Mouse (Mus musculus): ENCODE results near the gene Tmem138. TPM values are rescaled to one million over a fixed set of nuclear protein-coding genes. Genes with fewer than 3 reads are reported as not detected.
A peak's percentile ranks its signal among the peaks of the same experiment; 100 is the strongest.

Tmem138 gene
- 43.8 and 52.4 TPM in 2 replicates for polyA plus RNA-seq (2016; fragmentation: Nextera tagmentation; extraction: Ambion mirVana)

DNA sequence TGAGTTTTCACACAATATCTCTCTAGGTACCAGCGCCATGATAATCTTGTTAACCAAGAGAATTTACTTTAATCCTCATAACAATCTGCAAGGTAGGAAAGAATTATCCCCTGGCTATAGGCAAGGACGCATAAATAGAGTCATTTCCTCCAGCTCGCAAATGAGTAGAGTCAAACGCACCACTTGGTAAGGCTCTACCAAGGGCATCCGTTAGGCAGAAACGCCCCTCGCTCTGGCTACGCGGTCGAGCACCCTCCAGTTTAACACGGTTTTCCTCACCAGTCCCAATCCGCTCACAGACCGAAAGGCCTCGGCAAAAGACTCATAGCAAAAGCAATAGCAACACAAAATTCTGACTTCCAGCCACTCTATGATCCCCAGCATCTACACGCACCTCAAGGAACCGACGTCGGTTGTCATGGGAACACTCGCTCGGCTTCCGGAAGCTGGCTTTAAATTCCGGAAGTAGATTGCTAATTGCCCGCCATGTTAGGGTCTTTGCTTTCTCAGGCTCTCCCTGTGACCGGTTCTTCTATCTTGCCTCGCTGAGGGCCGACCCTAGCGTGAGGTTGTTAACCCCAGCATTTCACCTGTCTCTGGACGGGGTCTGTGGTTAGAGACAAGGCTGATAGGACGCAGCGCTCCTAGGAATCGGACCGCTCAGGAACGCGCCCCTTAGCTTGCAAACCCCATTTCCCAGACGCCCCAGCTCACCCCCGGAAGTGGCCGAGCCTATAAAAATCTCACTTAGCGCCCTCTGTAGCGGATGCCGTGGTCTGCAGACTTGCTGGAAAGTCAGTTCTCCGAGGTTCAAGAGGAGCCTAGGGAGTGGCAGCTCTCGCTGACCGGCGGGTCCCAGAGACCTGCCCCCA lies at the start of gene Tmem138, which contains the start of gene Cyb561a3:
TSS of gene Tmem138 (minus strand) at position 673 of the 872 bp plus-strand sequence.
TSS of gene Cyb561a3 (plus strand) at position 483 of the 872 bp plus-strand sequence.
- Histone ChIP-seq H3K9me3 (replicated peaks) (no peaks in the 10 kb centered on the region), H3K27ac (peak within 1 kb of the TSS; percentile 94), H3K4me1 (peaks cover 13% of the 10 kb centered on the region), H3K4me3 (peak within 1 kb of the TSS; percentile 68), H3K27me3 (no peaks in the 10 kb centered on the region), H3K36me3 (peaks cover 24% of the 10 kb centered on the region), H3K4me2 (replicated peaks) (peak within 1 kb of the TSS; percentile 83), H3K9ac (peak within 1 kb of the TSS; percentile 72)
- under 1% methylated on average over 44 of the region's 44 CpGs for WGBS
- peak; percentile 97 for ATAC-seq (ENCODE audit: low FRiP score)

DNA sequence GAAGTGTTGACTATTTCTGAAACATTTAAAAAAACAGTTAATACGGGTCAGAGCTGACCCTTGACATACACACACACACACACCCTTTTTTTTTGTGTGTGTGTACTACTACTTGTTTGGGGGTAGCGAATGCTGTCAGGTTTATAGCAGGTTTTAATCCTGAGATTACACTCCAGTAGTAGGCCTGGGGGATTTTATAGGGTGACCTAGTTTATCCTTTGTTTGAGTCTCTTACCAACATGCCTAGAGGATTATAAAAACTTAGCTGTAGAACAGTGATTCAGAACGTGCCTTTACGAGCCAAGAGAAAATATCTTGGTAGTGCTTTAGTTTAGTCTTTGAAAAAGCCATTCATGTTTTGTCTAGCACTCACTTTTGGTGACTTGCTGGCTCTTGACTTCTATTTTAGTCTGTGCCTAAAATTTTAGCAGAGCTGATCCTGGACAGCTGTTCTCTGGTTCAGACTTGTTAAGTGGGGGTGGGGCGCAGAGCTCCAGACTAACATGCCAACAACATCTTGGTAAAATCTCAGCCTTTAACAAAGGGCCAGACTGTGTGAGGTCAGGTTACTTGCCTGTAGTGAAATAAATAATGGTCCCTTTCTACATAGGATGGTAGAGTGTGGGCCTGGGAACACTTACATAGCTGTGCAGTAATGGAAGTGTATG lies 31.5 kb upstream of the Tmem138 start:
- Histone ChIP-seq H3K36me3 (peaks cover 64% of the 10 kb centered on the region), H3K9me3 (replicated peaks) (no peaks in the 10 kb centered on the region), H3K4me1 (peaks cover 20% of the 10 kb centered on the region), H3K9ac (no peak overlapping the region), H3K4me3 (no peak overlapping the region), H3K27me3 (no peaks in the 10 kb centered on the region), H3K4me2 (replicated peaks) (no peak overlapping the region), H3K27ac (no peak overlapping the region)
- WGBS = 95% methylated on average over 5 of the region's 5 CpGs
- ATAC-seq (ENCODE audit: low FRiP score) = no peak

DNA sequence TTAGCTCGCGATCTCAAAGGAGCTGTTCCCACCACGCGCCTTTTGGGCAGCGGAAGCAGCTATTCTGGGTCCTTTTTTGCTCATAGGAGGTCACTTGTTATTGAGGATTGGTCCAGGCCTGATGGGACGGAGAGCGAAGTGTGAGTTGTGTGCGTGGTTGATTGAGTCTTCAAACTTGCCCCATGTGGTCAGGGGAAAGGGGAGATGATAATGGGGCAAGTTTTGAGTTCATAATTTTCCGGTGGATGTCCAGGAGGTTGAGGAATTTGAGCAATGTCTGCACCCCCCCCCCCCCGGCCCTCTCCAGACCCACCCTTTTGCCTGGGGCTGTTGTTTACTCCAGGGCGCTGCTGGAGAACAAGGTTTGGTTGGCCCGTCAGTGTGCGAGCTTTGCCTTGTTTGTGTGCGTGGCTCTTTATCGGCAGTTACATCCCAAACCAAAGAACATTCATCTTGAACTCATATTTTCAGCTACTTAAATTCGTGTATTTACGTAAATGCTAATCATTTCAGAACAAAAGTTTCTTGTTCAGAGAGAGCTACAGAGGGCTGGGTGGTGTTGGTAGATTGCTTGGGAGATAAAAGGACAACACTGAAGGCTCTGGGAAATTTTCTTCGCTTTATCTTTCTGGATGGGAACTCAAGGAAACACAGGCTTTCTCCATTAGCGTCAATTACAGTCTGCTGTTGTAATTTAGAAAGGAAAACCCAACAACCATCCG lies 28.9 kb upstream of the Tmem138 start:
- H3K4me2 ChIP-seq (replicated peaks) = peak overlapping the region; percentile 62
- WGBS = 7% methylated on average over 20 of the region's 20 CpGs

DNA sequence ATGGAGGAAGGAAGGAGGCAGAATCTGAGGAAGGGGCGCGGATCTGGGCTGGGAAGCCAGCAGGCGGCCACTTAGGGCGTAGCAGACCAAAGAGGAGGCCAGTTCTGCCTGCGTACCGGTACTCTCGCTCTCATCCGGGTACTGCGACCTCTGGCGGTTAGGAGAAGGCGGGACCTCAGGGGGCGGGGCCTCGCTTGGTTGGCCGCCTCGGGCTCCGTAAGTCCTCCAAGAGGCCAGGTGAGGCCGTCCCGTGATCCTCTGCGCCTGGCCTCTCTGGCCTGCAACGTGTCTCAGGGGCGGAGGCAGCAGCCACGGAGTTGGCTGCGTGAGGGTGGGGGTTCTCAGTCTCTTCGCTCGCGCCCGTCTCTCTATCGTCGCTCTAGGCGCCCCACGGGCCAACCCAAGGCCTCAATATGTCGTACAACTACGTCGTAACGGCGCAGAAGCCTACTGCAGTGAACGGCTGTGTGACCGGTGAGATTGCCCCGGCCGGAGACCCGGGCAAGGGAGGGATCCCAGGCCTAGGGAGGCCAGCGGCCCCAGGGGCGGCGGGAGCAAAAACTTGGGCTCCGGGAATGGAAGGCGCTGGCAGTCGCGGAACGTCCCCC lies 28.2 kb upstream of the Tmem138 start, which contains the start of the genes Ddb1 and Tkfc:
TSS of gene Ddb1 (plus strand) at position 35 of the 608 bp plus-strand sequence.
TSS of gene Tkfc (minus strand) at position 362 of the 608 bp plus-strand sequence.
- Histone ChIP-seq H3K9ac (peak within 1 kb of the TSS; percentile 90), H3K9me3 (replicated peaks) (no peaks in the 10 kb centered on the region), H3K4me2 (replicated peaks) (peak within 1 kb of the TSS; percentile 62), H3K36me3 (peaks cover 31% of the 10 kb centered on the region), H3K27ac (peak within 1 kb of the TSS; percentile 94), H3K4me1 (peaks cover 30% of the 10 kb centered on the region), H3K4me3 (peak within 1 kb of the TSS; percentile 86), H3K27me3 (no peaks in the 10 kb centered on the region)
- ATAC-seq (ENCODE audit: low FRiP score) = peak; percentile 96
- under 1% methylated on average over 49 of the region's 49 CpGs for WGBS

More for the DNA sequence above, 28.9 kb upstream of the Tmem138 start:
- peak; percentile 6; the same call in 1 of the 2 replicates for ATAC-seq (ENCODE audit: low FRiP score)
- peak overlapping the region; percentile 88 for H3K27ac ChIP-seq
- peaks cover 37% of the 10 kb centered on the region for H3K36me3 ChIP-seq
- H3K9ac ChIP-seq = peak overlapping the region; percentile 90
- no peaks in the 10 kb centered on the region for H3K9me3 ChIP-seq (replicated peaks)
- peaks cover 30% of the 10 kb centered on the region for H3K4me1 ChIP-seq
- H3K4me3 ChIP-seq = peak overlapping the region; percentile 86
- H3K27me3 ChIP-seq = no peaks in the 10 kb centered on the region

DNA sequence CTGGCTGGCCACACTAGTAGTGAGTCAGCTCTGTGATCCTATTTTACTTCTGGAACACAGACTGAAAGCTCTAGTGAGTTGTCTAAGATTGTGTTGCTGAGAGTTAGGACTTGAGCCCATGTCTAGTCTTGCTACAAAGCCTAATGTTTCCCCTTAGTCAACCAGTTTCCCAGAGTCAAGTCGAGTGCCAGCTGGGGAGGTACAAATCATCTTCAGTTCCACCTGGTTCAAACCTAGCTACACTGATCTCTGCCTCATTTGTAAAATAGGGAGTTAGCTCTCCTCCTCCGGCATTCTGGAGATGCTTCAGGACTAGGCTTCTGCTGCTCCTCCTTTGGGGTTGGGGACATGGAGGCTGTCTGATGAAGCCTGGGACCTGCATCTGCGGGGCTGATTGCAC lies 27.4 kb upstream of the Tmem138 start:
- Histone ChIP-seq H3K4me3 (peak overlapping the region; percentile 86), H3K4me1 (peaks cover 30% of the 10 kb centered on the region), H3K9me3 (replicated peaks) (no peaks in the 10 kb centered on the region), H3K9ac (peak overlapping the region; percentile 90), H3K27me3 (no peaks in the 10 kb centered on the region), H3K36me3 (peaks cover 22% of the 10 kb centered on the region), H3K27ac (peak overlapping the region; percentile 94), H3K4me2 (replicated peaks) (peak overlapping the region; percentile 62)
- 63% methylated on average over 3 of the region's 3 CpGs for WGBS
- ATAC-seq (ENCODE audit: low FRiP score) = no peak

DNA sequence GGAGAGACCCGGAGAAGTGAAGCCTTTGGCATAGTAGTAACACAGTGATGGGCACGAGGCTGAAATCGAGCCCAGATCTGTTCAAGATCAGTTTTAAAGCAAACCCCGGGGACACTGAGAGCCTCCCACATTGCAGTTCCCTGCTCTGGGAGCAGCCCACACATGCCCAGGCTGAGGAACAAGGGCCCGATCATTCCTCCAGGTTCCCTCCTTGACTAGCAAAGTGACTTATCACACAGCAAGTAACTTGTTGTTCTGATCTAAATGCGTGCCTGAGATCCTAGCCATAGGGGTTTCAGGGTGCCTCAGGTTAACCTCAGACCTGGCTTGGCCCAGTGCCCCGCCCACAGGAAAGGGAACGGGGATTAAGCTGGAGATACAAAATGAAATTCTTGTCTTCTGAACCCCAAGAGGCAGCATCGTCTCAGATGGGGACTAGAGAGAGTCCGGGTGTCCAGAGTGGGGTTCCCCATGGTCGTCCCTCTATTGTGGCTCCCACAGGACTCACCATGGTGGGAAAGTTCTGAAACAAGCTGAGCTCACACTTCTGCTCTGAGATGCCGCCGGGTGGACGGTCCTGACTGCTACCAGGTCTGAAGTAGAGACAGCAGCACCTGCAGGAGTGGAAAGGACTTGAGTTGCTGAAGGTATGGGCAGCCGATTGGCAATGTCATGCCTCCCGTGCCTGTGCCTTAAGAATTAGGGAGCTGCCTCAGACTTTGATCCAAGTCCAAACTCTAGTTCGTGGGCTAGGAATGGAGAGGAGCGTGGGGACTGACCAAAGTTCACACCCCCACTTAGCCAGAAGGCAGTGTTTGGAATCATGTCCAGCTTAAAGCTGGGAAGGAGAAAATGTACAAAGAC lies 26.7 kb upstream of the Tmem138 start:
- Histone ChIP-seq H3K4me3 (no peak overlapping the region), H3K36me3 (peaks cover 16% of the 10 kb centered on the region), H3K9me3 (replicated peaks) (no peaks in the 10 kb centered on the region), H3K27me3 (no peaks in the 10 kb centered on the region), H3K27ac (no peak overlapping the region; the same call in 1 of the 2 replicates), H3K9ac (peak overlapping the region; percentile 90), H3K4me1 (peaks cover 30% of the 10 kb centered on the region), H3K4me2 (replicated peaks) (peak overlapping the region; percentile 62; the same call in 1 of the 2 replicates)
- ATAC-seq (ENCODE audit: low FRiP score) = no peak
- 85% methylated on average over 18 of the region's 18 CpGs for WGBS

DNA sequence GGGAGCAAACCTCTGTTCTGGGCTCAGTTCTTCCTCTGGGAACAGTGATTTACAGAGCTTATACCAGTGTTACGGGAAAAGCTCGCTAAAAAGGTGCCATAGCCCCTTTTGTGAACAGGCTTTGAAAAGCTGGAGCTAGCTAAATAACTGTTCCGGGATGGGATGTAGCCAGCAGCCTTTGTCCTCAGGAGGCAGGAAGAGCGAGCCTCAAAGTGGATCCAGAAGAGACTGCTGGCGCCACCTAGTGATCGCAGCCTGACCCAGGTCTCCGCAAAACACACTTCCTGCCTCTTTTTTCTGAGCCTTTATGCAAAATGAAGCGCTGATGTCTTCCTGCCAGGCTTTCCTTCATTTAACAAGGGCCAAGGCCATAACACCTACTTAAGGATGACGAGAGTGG lies 25.6 kb upstream of the Tmem138 start:
- WGBS = 1% methylated on average over 9 of the region's 9 CpGs
- Histone ChIP-seq H3K36me3 (peaks cover 8% of the 10 kb centered on the region), H3K4me1 (peaks cover 26% of the 10 kb centered on the region), H3K9ac (peak overlapping the region; percentile 78), H3K9me3 (replicated peaks) (no peaks in the 10 kb centered on the region), H3K27me3 (no peaks in the 10 kb centered on the region), H3K4me3 (peak overlapping the region; percentile 32), H3K4me2 (replicated peaks) (peak overlapping the region; percentile 54), H3K27ac (peak overlapping the region; percentile 94)
- peak; percentile 72 for ATAC-seq (ENCODE audit: low FRiP score)

DNA sequence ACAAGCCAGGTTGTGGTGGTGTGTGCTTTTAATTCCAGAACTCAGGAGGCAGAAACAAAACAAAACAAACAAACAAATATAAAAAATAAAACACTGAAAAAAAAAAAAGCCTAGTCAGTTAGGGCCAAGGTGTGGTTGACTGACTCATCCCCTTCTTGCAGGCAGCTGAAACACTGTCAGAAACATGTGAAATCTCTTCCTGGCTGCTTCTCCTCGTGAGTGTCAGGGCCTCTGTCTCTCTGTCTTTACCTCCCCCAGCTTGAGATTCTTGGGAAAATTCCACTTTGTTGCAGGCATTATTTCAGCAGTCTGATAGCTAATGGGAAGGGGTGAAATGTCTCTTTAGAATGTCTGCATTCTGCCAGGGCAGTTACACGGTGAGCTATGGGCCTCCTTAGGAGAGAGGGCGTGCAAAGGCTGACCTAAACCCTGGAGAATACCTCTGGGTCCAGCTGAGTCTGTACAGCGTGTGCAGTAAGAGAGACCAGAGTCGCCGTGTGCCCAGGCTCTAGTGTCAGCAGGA lies 25.1 kb upstream of the Tmem138 start:
- Histone ChIP-seq H3K9me3 (replicated peaks) (no peaks in the 10 kb centered on the region), H3K36me3 (peaks cover 3% of the 10 kb centered on the region; the same call in 1 of the 2 replicates), H3K27me3 (no peaks in the 10 kb centered on the region), H3K4me1 (peaks cover 26% of the 10 kb centered on the region), H3K4me3 (peak overlapping the region; percentile 32), H3K9ac (peak overlapping the region; percentile 78), H3K4me2 (replicated peaks) (peak overlapping the region; percentile 54), H3K27ac (peak overlapping the region; percentile 94)
- WGBS = 3% methylated on average over 6 of the region's 6 CpGs
- ATAC-seq (ENCODE audit: low FRiP score) = peak; percentile 55

DNA sequence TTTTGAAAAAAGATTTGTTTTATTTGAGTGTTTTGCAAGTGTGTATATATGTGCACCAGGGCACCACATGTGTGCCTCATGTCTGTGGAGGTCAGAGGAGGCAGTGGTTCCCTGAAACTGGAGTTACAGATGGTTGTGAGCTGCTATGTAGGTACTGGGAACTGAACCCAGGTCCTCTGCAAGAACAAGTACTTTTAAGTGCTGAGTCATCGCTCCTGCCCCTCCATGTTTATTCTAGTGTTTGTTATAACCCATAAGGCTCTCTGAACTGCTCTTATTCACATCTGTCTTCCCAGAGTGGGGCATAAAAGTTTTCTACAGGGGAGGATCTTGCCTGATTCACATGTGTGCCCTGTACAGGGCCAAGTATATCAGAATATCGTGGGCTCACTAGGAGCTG lies 22.5 kb upstream of the Tmem138 start:
- Histone ChIP-seq H3K36me3 (peaks cover 20% of the 10 kb centered on the region), H3K27me3 (no peaks in the 10 kb centered on the region), H3K4me2 (replicated peaks) (no peak overlapping the region), H3K4me3 (no peak overlapping the region), H3K9ac (no peak overlapping the region), H3K9me3 (replicated peaks) (no peaks in the 10 kb centered on the region), H3K4me1 (peaks cover 14% of the 10 kb centered on the region), H3K27ac (no peak overlapping the region)
- ATAC-seq (ENCODE audit: low FRiP score) = no peak
- 98% methylated on average over 2 of the region's 2 CpGs for WGBS

DNA sequence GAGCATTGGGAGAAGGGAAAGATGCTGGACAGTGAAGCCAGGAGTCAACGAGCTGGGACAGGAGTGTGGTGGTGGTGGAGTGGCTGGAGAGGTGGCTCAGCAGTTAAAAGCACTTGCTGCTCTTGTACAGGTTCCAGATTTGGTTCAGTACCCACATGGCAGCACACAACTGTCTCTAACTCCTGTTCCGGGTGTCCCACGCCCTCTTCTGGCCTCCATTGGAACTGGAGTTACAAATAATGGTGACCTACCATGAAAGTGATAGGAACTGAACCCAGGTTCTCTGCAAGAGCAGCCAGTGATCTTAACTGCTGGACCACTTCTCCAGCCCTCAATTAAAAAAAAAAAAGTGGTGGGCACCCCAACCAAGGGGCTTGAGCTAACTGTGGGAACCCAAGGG lies 21.0 kb upstream of the Tmem138 start:
- H3K9me3 ChIP-seq (replicated peaks) = no peaks in the 10 kb centered on the region
- no peak for ATAC-seq (ENCODE audit: low FRiP score)
- H3K4me3 ChIP-seq = no peak overlapping the region
- H3K36me3 ChIP-seq = peaks cover 32% of the 10 kb centered on the region
- no peaks in the 10 kb centered on the region for H3K27me3 ChIP-seq
- H3K4me1 ChIP-seq = peaks cover 9% of the 10 kb centered on the region
- no peak overlapping the region for H3K9ac ChIP-seq
- H3K4me2 ChIP-seq (replicated peaks) = no peak overlapping the region
- WGBS = 42% methylated on average over 3 of the region's 3 CpGs
- no peak overlapping the region for H3K27ac ChIP-seq
